Mouse (Mus musculus): Measurements from ENCODE around the gene Flt3l. TPM values are rescaled to one million over a fixed set of nuclear protein-coding genes. Genes with fewer than 3 reads are reported as not detected.
A peak's percentile ranks its signal among the peaks of the same experiment; 100 is the strongest.
"Not testable (repeated sequence)": the region's sequence is repeated elsewhere in the genome, so short reads cannot be mapped to it uniquely, and the experiment has no call there.

Gene Flt3l
- polyA plus RNA-seq, 1 experiment from 2014 or later: 1.3 TPM

GRCm38 (mm10) chr7:45129318-45129717 lies 6.9 kb downstream of the Flt3l start:
- Histone ChIP-seq H3K4me3 (peak overlapping the region; percentile 86), H3K4me2 (peak overlapping the region; percentile 69), H3K36me3 (peaks cover 27% of the 10 kb centered on the region), H3K27me3 (no peaks in the 10 kb centered on the region), H3K9ac (peak overlapping the region; percentile 80), H3K9me3 (no peaks in the 10 kb centered on the region), H3K27ac (peak overlapping the region; percentile 94), H3K4me1 (peaks cover 39% of the 10 kb centered on the region)
- no peak for ATAC-seq (ENCODE audit: insufficient number of reproducible peaks, insufficient read depth, low FRiP score, low TSS enrichment, low read depth)
- WGBS: under 1% methylated on average over 17 of the region's 17 CpGs

DNA sequence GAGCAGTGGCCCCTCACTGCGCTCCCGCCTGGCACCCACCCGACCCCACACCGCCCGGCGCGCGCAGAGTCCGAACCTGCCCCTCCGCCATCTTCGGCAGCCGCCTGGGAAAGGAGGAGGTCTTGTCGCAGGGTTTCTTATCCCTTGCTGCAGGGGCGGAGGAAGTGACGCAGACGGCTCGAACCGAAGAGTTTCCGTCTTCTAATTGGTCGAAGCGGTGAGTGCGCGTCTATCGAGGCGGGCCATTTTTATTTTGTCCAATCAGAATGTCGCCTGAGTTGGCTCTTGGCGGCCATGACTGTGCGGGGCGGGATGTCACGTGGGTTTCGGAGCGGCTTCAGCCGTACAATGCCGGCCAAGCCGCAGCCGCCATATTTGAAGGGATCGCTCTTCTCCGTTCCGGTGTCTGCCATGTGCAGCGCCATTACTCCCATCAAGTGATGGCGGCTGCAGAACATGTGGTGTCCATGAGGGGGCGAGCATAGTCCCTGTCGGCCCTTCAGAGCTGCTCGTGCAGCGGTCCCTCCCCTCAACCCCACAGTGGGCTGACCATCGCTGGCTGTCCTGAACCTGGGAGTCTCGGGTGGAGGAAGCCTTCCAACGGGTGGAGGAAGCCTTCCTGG lies 7.5 kb downstream of the Flt3l start, which contains the start of gene Rpl13a:
TSS of gene Rpl13a (minus strand) at position 138 of the 623 bp plus-strand sequence.
- peak; percentile 89 for ATAC-seq (ENCODE audit: insufficient number of reproducible peaks, insufficient read depth, low FRiP score, low TSS enrichment, low read depth)
- WGBS: under 1% methylated on average over 48 of the region's 48 CpGs
- H3K4me1 ChIP-seq: peaks cover 39% of the 10 kb centered on the region

DNA sequence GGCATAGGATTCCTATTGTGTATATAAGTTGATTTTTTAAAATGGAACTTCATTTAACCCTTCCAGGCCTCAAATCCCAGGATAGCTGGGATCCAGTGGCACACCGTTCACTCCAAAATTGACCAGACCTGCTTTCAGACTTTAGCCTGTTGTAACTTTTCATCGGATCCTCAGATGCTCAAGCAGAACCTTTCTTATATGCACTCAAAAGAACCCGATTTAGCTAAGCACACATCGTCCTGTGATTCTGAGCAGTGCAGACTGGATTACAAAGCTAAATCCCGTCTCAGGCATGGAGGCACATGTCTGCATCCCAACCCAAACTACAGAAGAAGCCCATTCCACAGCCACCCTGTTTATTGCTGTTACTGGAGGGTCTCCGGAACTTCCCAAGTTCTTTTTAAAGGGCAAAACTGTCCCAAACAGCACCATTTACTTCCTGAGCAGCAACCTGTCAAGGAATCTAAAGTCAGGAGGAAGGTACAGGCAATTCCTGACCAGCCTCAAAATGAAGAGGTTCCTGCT lies 8.5 kb downstream of the Flt3l start:
- WGBS: 1% methylated on average over 6 of the region's 6 CpGs
- H3K4me2 ChIP-seq: peak overlapping the region; percentile 89
- H3K4me3 ChIP-seq: peak overlapping the region; percentile 86
- H3K9ac ChIP-seq: peak overlapping the region; percentile 99
- ATAC-seq (ENCODE audit: insufficient number of reproducible peaks, insufficient read depth, low FRiP score, low TSS enrichment, low read depth): no peak
- peak overlapping the region; percentile 92 for H3K27ac ChIP-seq
- H3K4me1 ChIP-seq: peaks cover 45% of the 10 kb centered on the region
- H3K27me3 ChIP-seq: no peaks in the 10 kb centered on the region
- H3K36me3 ChIP-seq: peaks cover 32% of the 10 kb centered on the region
- H3K9me3 ChIP-seq: no peaks in the 10 kb centered on the region

More for the DNA sequence above, 7.5 kb downstream of the Flt3l start, which contains the start of gene Rpl13a:
- peak within 1 kb of the TSS; percentile 89 for H3K4me2 ChIP-seq
- peak within 1 kb of the TSS; percentile 99 for H3K9ac ChIP-seq
- H3K9me3 ChIP-seq: no peaks in the 10 kb centered on the region
- peaks cover 27% of the 10 kb centered on the region for H3K36me3 ChIP-seq
- H3K27ac ChIP-seq: peak within 1 kb of the TSS; percentile 94
- peak within 1 kb of the TSS; percentile 86 for H3K4me3 ChIP-seq
- no peaks in the 10 kb centered on the region for H3K27me3 ChIP-seq

DNA sequence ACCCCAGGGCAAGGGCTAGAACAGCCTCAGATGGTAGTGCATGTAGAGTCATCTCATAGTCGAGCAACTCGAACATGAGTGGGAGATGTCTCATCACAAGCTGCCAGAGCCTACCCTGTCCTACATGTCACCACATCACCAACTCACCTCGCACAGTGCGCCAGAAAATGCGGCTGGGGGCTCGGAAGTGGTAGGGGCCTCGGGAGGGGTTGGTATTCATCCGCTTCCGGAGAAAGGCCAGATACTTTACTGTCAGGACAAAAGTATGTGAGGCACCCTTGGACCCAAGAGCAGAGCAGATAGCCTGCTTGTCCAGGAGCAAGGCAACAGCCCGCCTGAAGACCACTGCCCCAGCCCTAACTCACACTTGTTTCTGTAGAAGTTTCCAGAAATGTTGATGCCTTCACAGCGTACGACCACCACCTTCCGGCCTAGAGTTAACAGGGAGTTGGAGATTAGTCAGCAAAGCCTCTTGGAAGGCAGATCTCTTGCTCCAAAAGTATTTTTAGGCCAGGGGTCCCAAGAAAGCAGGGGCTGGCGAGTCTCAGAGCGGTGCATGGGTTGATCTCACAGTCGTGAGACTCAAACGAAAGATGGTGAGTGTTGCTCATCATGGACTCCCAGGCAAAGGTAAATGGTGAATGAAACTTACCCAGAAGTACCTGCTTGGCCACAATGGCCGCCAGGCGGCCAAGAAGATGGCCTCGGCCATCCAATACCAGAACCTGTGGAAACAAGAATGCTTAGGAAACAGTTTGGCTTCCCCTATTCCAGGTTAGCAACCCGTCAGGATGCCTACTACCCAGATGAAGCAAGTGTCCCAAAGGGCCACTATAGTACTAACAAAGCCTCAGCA lies 9.2 kb downstream of the Flt3l start:
- Histone ChIP-seq H3K4me2 (peak overlapping the region; percentile 89), H3K4me3 (peak overlapping the region; percentile 86), H3K27me3 (no peaks in the 10 kb centered on the region), H3K9ac (peak overlapping the region; percentile 99), H3K9me3 (no peaks in the 10 kb centered on the region), H3K4me1 (peaks cover 50% of the 10 kb centered on the region), H3K36me3 (peaks cover 39% of the 10 kb centered on the region), H3K27ac (peak overlapping the region; percentile 92)
- ATAC-seq (ENCODE audit: insufficient number of reproducible peaks, insufficient read depth, low FRiP score, low TSS enrichment, low read depth): no peak
- WGBS: 37% methylated on average over 21 of the region's 21 CpGs

DNA sequence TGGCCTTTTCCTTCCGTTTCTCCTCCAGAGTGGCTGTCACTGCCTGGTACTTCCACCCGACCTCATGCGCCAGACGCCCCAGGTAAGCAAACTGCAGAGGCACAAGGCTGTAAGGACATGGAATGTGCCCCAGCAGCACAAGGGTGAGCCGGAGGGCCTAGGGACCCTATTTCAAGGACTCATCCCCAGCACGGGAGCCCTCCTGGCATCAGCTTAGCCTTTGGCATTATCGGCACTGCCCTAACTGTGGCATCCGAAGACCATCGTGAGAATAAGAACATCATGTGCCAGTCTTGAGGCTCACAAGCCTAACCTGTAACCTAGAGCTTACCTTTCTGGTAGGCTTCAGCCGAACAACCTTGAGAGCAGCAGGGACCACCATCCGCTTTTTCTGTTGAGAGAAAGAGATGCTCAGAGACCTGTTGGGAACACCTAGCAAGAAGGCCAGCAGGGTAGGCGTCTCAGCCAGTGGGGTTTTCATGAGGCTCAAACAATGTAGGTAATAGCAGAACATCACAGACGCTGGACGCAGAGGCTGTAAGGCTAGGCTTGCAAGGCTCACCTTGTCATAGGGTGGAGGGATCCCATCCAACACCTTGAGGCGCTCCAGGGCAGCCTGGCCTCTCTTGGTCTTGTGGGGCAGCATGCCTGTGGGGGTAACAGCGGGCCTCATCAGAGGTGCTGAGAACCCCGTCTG lies 9.9 kb downstream of the Flt3l start:
- Histone ChIP-seq H3K4me2 (peak overlapping the region; percentile 89), H3K27ac (peak overlapping the region; percentile 92), H3K36me3 (peaks cover 47% of the 10 kb centered on the region), H3K9me3 (no peaks in the 10 kb centered on the region), H3K27me3 (no peaks in the 10 kb centered on the region), H3K4me1 (peaks cover 58% of the 10 kb centered on the region), H3K9ac (peak overlapping the region; percentile 99), H3K4me3 (peak overlapping the region; percentile 86)
- no peak for ATAC-seq (ENCODE audit: insufficient number of reproducible peaks, insufficient read depth, low FRiP score, low TSS enrichment, low read depth)
- WGBS: 71% methylated on average over 17 of the region's 17 CpGs

GRCm38 (mm10) chr7:45125649-45126048 lies 10.6 kb downstream of the Flt3l start:
- ATAC-seq (ENCODE audit: insufficient number of reproducible peaks, insufficient read depth, low FRiP score, low TSS enrichment, low read depth); H3K27me3 ChIP-seq; H3K9me3 ChIP-seq: not testable (repeated sequence)
- Histone ChIP-seq H3K4me2 (peak overlapping the region; percentile 89), H3K27ac (peak overlapping the region; percentile 92; the same call in 1 of the 2 replicates), H3K36me3 (peaks cover 53% of the 10 kb centered on the region), H3K9ac (peak overlapping the region; percentile 99), H3K4me3 (peak overlapping the region; percentile 86), H3K4me1 (peaks cover 61% of the 10 kb centered on the region)
- WGBS: 73% methylated on average over 5 of the region's 5 CpGs

GRCm38 (mm10) chr7:45125144-45125600 lies 11.1 kb downstream of the Flt3l start:
- Histone ChIP-seq H3K27me3 (no peaks in the 10 kb centered on the region), H3K9me3 (no peaks in the 10 kb centered on the region), H3K4me2 (peak overlapping the region; percentile 89), H3K9ac (peak overlapping the region; percentile 99), H3K4me1 (peaks cover 61% of the 10 kb centered on the region), H3K4me3 (peak overlapping the region; percentile 96), H3K36me3 (peaks cover 58% of the 10 kb centered on the region), H3K27ac (peak overlapping the region; percentile 92)
- ATAC-seq (ENCODE audit: insufficient number of reproducible peaks, insufficient read depth, low FRiP score, low TSS enrichment, low read depth): no peak
- WGBS: 25% methylated on average over 7 of the region's 7 CpGs

GRCm38 (mm10) chr7:45124224-45125143 lies 11.7 kb downstream of the Flt3l start, which contains the start of gene Rps11:
TSS of gene Rps11 (minus strand) at chr7:45124439.
- Histone ChIP-seq H3K9ac (peak within 1 kb of the TSS; percentile 99), H3K27me3 (no peaks in the 10 kb centered on the region), H3K4me1 (peaks cover 55% of the 10 kb centered on the region), H3K4me2 (peak within 1 kb of the TSS; percentile 89), H3K36me3 (peaks cover 65% of the 10 kb centered on the region), H3K27ac (peak within 1 kb of the TSS; percentile 92), H3K9me3 (no peaks in the 10 kb centered on the region), H3K4me3 (peak within 1 kb of the TSS; percentile 96)
- WGBS: under 1% methylated on average over 59 of the region's 59 CpGs
- ATAC-seq (ENCODE audit: insufficient number of reproducible peaks, insufficient read depth, low FRiP score, low TSS enrichment, low read depth): peak; percentile 88

DNA sequence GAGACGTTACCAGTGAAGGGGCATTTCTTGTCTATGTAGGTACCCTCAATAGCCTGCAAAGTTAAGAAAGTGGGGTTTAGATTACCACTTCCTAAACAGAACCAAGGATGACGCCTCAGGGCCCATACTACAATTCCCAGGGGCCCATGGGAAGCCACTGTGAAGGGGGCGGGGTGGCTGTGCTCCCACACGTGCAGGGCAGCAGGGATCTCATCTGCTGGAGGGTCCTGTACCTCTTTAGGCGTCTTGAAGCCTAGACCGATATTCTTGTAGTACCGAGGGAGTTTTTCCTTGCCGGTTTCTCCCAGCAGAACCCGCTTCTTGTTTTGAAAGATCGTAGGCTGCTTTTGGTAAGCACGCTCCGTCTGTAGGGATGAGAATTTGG lies 13.1 kb downstream of the Flt3l start:
- H3K36me3 ChIP-seq: peaks cover 75% of the 10 kb centered on the region
- H3K4me2 ChIP-seq: peak overlapping the region; percentile 89
- peak overlapping the region; percentile 86 for H3K27ac ChIP-seq

GRCm38 (mm10) chr7:45122561-45123185 lies 13.6 kb downstream of the Flt3l start:
- peaks cover 75% of the 10 kb centered on the region for H3K36me3 ChIP-seq

More for the DNA sequence above, 13.1 kb downstream of the Flt3l start:
- Histone ChIP-seq H3K4me1 (peaks cover 53% of the 10 kb centered on the region), H3K9ac (peak overlapping the region; percentile 99), H3K27me3 (no peaks in the 10 kb centered on the region), H3K4me3 (peak overlapping the region; percentile 96), H3K9me3 (no peaks in the 10 kb centered on the region)
- no peak for ATAC-seq (ENCODE audit: insufficient number of reproducible peaks, insufficient read depth, low FRiP score, low TSS enrichment, low read depth)
- 15% methylated on average over 12 of the region's 12 CpGs for WGBS

More at GRCm38 (mm10) chr7:45122561-45123185, 13.6 kb downstream of the Flt3l start:
- H3K27ac ChIP-seq: no peak overlapping the region
- peak overlapping the region; percentile 99 for H3K9ac ChIP-seq
- H3K4me2 ChIP-seq: peak overlapping the region; percentile 89
- H3K4me3 ChIP-seq: peak overlapping the region; percentile 96
- 82% methylated on average over 15 of the region's 15 CpGs for WGBS
- no peaks in the 10 kb centered on the region for H3K27me3 ChIP-seq
- H3K4me1 ChIP-seq: peaks cover 53% of the 10 kb centered on the region
- no peak for ATAC-seq (ENCODE audit: insufficient number of reproducible peaks, insufficient read depth, low FRiP score, low TSS enrichment, low read depth)
- H3K9me3 ChIP-seq: no peaks in the 10 kb centered on the region

All from embryonic facial prominence, embryonic 13.5 days (tissue).